Mouse (Mus musculus) activated CD4-positive, CD25-positive, alpha-beta regulatory T cell, adult 4 months (primary cell): Measurements from ENCODE around the gene Rnf4. TPM values are rescaled to one million over a fixed set of nuclear protein-coding genes. Genes with fewer than 3 reads are reported as not detected.

Source experiments
- polyA plus RNA-seq, 2 experiments: library from polyadenylated mRNA; unstranded; fragments of 100-300 nt; shearing (Covaris generic); gene quantifications; one replicate each; pipeline ENCODE4 v1.2.1; 2017

Rnf4 gene
- polyA plus RNA-seq, 2 experiments from 2014 or later: 108 TPM

Other genes with a start within 250 kb of the Rnf4 start
- under 1 TPM; 0.28 to 0.94 TPM for gene Poln, start 166.8 kb upstream of the Rnf4 start, polyA plus RNA-seq
- 10 to 100 TPM; 76.9 to 90.0 TPM for gene Haus3, start 166.8 kb upstream of the Rnf4 start, polyA plus RNA-seq
- 100 to 1,000 TPM; 112 to 135 TPM for gene Mxd4, start 148.6 kb upstream of the Rnf4 start, polyA plus RNA-seq
- gene Zfyve28, start 47.8 kb upstream of the Rnf4 start, polyA plus RNA-seq: 1 to 10 TPM; 3.4 TPM
- gene Cfap99, start 47.7 kb upstream of the Rnf4 start, polyA plus RNA-seq: not detected
- gene Fam193a, start 33.6 kb downstream of the Rnf4 start, polyA plus RNA-seq: 10 to 100 TPM; 12.5 to 13.3 TPM
- gene Tnip2, start 177.7 kb downstream of the Rnf4 start, polyA plus RNA-seq: 10 to 100 TPM; 23.4 to 24.8 TPM
- gene Sh3bp2, start 189.5 kb downstream of the Rnf4 start, polyA plus RNA-seq: 1 to 10 TPM; 4.0 to 9.6 TPM
- 100 to 1,000 TPM in 1 of 2 experiments, 10 to 100 TPM in 1; 98.4 to 118 TPM for gene Add1, start 237.4 kb downstream of the Rnf4 start, polyA plus RNA-seq